Mouse (Mus musculus) erythroid progenitor cell, adult 5-6 weeks (primary cell): ENCODE measurements around the gene Sh3rf1. TPM values are rescaled to one million over a fixed set of nuclear protein-coding genes. Genes with fewer than 3 reads are reported as not detected.

Experiments used
- ATAC-seq: replicated peaks from 2 replicates; pipeline ENCODE4 v1.8.0; 2016; ENCODE audit warnings: moderate number of reproducible peaks, mild to moderate bottlenecking, moderate TSS enrichment, inconsistent platforms; ENCODE audit not compliant: poor library complexity, low FRiP score, severe bottlenecking
- total RNA-seq, 2 experiments: library from RNA; stranded (forward) in 1 of 2; stranded (reverse) in 1 of 2; fragments of 150-400 nt in 1 of 2; fragments of 186-747, 209-891 nt in 1 of 2; gene quantifications; 2 replicates each; pipeline versions ENCODE4 v1.2.3 to v1.2.4; 2015 to 2017; ENCODE audit warnings: low replicate concordance in 2 of 2

Sh3rf1 gene
- total RNA-seq (2015; ENCODE audit: low replicate concordance) (not detected in 2 replicates), total RNA-seq (2017; ENCODE audit: low replicate concordance) (2.8 TPM in 1 of 2 replicates, not detected in the other)

DNA sequence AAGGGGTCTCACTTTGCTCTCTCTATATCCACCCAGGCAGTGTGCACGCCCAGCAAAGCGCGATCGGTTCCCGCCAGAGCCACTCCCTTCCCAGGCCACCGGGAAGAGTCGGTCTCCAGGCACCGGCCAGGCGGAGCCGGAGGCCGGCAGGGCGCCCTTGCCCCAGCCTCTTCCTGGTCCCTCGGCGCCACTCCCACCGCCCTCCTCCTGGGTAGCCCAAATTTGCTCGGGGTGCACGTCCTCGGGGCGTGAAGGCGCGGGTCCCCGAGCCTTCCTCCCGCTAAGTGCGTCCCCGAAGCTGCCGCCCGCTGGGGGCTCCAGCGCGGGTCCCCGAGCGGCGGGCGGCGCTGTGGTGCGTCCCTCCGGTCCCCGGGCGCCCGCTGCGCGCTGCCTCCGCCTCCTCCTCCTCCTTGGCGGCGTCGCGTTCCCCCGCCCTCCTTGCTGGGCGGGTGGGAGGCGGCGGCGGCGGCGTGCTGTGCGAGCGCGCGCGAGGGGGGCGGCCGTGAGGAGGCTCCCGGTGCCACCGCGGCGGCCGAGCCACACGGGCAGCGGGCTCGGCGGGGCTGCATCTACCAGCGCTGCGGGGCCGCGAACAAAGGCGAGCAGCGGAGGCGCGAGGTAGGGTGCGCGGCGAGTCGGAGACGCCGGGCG, at the start of gene Sh3rf1:
Gene Sh3rf1 (plus strand): TSS at position 144 of the 651 bp plus-strand sequence.
- no peak for ATAC-seq

DNA sequence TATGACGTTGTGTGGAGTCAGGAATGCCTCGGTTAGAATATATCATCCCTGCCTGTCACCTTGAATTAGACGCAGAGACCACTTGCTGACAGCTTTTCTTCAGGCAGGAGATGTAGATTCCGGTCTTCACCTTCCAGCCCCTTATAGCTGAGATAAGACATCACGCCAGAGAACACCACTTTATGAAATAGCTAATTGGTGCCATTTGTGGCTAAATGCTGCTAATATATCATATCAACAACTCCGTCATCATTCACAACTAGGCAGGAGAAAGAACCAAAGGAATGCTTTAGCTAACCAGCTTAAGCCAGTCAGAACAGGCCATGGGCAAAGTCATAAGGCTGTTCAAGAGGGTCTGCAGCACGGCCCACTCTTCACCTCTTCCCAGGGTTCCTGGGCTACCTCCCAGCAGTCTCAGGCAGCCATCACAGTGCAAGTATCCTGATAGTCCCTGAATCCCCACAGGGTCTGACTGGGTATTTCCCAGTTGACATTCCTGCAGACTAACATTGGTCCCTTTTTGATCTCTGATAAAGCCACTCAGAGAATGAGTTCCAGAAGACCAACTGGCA, 49.7 kb upstream of the Sh3rf1 start:
- no peak for ATAC-seq

DNA sequence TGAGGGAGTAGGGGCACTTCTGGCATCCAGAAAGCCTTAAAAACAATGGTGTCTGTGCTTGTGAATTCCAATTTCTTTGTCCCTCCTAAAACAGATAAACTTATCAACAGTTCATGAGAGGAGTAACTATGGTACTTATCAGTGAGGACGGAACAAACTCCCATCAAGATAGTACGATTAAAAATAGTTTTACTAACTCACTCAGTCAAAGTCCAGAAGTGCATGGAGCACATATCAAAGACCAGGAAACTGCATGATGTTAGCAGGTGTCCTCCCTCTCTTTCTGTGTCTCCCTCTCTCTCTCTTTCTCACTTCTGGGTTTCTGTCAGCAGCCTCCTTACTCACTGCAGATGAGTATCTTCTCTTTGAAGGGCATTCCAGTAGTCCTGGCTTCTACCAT, 47.8 kb upstream of the Sh3rf1 start:
- no peak for ATAC-seq

DNA sequence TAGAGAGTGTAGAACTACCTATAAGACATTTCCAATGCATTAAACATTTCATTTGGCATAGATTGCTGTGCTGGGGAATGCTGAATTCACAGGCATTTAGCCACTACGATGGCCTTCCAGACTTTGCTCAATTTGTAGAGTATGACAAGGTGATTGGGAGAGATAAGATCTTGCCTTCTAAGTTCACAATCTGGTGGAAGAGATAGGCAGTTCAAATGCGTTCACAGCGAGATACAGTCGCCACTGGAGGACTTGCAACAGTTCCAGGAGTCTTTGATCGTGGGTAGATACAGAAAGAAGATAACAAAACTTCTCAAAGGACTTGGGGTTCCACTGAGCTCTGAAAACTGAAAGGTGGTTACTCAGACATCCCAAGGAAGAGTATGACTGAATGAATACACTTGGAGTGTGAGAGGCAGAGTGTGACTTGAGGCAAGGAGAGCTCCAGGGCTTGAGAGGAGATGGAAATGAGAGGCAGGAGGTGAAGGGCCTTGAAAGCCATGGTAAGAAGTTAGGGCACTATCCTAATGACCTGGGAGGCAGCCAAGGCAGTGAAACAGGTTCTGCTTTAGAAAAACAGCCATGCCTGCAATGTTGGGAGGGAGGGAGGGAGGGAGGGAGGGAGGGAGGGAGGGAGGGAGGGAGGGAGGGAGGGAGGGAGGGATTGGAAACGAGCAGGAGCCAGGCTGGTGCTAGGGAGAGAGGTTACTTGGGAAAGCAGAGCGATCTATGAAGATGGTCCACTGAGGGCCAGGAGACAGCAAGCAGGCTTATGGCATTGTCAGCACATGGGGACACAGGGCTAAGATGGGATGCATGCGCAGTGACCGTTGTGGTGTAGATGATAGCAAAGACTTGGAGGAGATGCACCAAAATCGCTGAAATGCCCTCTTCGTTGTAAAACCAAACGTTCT, 45.7 kb upstream of the Sh3rf1 start:
- no peak for ATAC-seq

DNA sequence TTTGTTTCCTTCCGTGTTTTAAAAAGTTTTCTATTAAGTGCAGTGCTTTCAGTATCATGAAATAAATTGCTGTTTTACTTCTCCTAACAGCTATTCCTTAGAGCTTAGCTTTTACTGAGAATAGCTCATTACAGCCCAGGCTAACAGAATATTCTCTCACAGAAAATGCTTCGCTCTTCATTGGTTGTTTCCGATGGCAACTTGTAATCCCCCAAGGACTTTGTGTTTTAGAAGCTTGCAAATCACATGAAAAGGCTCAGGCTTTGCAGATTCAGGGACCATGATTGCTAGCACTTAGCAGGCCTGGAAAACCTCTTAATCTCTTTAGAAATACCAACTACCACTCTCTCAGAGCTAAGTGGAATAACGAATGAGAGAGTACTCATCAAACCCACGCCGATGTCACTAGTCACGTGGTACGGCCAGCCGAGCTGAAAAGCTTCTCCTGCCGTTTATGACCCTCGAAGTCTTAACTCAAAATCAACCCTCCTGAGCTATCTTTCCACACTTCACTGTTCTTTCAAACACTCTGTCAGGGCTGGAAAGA, 45.0 kb upstream of the Sh3rf1 start:
- no peak for ATAC-seq

DNA sequence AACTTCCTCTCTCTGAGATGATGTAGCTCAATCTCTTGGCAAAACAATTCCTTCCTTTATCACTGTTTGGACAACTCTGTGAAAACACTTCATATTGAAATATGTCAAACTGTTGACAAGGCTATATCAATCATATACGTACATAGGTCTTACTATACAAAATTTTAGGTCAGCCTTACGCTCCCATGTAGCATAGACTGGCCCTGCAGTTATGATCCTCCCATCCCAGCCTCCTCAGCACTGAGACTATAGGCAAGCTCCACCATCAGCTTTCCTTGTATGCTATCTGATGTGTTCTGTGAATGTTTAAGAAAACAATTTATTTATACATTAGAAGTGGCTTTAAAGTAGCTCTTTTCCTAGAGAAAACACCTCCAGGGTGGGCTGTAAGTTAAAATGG, 42.1 kb upstream of the Sh3rf1 start:
- ATAC-seq, result no peak

DNA sequence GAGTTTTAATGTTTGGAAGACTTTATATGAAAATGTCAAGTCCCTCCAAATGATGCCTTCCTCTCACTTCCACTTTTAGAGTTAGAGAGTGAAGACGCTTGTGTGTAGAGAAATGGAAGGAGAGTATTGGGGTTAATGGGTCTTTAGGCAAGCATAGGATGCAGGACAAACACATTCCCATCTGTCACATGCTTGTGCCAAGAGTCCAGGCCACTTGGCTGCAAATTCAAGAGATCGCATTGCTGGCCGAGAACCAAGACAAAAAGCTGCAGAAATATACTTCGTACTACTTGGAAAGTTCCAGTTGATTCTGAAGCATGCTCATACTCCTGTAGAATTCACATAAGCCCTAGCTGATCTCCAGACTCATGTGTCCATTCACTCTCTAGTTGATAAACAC, 41.7 kb upstream of the Sh3rf1 start:
- ATAC-seq, result no peak

DNA sequence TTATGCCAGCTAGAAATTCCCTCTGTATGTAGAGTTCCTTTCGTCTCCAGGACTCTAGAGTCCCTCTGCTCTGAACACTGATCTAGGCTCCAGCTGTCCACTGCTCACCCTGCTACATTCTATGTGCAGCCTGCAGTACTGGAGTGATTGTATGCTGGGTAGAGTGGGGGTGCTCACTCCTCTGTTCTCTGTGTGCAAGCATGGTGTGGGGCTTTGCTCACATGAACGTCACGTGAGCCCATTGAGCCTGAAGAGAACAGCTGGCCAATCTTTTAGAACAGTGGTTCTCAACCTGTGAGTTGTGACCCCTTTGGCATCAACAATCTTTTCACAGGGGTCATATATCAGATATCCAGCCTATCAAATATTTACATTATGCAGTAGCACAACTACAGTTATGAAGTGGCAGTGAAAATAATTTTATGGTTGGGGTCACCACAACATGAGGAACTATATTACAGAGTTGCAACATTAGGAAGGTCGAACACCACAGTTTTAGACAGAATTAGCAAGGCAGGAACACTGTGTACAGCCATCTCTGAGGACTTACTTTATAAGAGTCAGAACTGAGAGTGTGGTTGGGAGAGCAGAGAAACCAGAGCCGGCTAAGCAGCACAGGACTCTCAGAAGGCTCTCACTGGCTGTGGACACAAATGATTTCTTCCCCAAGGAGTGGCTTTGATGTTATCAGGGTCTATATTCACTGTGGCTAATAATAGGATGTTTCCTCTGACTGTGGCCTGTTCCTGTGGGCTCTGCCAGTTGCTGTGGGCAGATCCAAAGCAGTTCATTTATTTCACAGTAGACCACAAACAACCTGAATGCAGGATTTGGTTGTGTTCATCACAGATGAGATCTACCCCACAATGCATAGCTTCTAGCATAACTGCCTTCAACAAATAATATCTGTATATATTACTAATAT, 38.1 kb upstream of the Sh3rf1 start:
- no peak for ATAC-seq

DNA sequence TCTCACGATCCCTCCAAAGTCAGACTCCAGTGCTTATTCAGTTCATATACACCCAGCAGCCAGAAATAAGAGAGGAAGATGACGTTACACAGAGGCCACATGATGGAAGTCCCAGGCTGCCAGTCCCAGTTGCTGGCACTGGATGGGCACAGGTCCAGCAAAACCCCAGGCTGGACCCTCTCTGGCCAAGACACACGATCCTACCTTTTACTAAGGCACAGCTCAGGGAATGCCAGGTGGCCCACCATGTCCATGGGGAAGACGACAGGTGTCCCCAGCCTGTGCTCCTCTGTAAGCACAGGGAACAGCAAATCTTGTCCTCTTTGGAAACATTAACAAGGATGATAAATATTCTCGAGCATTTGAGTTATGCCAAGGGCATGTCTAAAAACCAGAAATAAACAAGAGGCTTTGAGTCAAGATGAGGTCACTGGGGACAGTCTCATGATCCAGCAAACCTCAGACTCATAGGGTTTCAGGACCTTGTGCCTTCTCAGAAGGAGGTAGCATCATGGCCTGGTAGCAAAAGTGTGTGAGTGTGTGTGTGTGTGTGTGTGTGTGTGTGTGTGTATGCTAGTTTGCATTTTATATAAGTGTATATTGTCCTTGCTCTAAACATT, 29.3 kb upstream of the Sh3rf1 start:
- no peak for ATAC-seq

DNA sequence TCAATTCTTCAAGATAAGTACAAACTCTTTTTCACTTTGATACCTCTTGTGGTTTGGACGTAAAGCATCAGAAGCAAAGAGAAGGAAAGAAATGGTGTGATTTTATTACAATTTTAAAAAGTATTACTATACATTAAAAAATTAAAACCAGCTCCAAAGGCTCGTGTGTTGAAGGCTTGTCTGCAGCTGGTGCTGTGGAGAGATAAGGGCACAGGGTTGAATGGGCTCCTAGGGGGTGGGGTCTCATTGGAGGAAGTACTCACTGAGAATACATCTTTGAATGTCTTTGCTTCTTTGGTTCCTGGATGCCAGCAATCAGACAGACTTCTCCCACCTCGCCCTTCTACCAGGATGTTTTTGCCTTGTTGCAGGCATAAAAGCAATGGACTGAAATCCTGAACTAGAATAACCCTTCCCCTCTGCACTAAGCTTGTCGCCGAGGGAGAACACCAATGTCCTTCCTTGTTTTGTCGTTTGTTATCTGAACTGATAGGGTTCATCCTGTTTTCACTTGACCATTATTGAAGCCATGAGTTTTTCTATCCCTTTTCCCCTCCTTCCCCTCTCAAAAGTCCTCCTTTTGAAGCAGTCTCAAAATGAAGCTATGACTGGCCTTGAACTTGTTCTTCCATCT, 23.3 kb upstream of the Sh3rf1 start:
- ATAC-seq, result no peak

DNA sequence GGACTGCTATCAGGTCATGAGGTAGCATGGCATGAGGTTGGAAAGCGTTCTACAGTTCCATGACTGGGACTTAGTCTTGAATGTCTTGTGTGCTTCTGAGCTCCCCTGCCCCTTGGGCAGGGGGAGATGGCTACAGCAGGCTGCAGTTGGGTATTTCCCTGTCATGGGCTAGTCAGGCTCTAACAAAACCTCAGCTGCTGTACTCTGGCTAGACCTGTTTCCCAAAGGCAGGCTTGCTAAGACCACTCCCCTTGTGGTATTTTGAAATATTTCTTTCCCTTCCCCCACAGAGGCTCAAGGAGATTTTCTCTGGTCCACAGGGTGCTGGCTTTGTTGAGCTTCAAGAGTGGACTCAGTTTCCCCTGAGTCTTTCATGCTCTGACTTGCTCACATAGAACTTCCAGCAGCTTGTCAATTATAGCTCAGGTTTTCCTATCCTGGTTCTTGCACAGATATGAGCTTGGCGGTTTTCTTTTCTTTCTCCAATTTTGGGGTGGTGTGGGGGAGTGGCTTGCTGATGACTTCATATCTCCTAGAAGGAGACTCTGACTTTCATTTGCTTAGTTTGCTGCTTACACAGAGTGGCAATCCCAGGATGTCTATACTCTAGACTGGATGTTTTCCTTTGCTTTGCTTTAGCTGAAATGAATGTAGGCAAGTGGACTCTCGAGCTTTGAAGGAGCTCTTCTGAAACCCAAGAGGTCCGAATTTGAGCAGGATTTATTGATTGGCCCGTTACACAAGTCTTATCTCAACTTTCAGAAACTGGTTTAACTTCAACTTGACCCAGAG, 20.4 kb upstream of the Sh3rf1 start:
- ATAC-seq, result no peak

DNA sequence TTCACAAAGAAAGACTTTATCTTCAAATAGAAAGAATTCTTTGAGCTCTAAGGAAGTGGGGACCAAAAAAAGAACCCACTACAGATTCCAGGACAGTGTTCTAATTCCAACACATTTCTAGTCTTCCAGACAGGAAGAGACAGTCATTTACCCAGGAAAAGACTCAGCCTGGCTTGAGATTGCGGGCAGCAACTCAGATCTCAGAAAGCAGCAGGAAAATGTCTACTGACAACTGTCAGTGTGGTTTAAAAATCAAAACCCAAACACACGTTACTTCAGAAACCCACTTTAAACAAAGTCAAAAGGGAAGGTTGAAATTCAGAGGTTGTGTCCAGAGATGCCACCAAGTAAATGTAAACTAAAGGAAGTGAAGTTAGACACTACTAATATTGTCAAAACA, 16.8 kb upstream of the Sh3rf1 start:
- no peak for ATAC-seq

DNA sequence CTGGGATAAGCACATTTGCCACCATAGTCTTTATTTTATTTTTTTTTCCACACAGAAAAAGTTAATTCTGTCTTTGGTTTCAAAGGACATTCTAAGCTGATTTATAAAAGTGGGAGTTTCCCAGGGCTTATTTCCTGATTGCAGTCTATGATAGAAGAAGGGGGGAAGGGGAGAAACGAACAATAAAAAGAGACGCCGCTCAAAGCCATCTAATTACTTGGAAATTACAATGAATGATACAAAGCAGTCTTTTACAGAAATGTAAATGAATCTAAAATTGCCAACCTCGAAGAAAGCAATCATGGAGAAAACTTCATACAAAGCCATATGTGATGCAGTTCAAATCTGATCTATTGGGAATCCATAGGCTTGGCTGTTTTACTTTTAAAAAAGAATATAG, 16.0 kb upstream of the Sh3rf1 start:
- no peak for ATAC-seq

DNA sequence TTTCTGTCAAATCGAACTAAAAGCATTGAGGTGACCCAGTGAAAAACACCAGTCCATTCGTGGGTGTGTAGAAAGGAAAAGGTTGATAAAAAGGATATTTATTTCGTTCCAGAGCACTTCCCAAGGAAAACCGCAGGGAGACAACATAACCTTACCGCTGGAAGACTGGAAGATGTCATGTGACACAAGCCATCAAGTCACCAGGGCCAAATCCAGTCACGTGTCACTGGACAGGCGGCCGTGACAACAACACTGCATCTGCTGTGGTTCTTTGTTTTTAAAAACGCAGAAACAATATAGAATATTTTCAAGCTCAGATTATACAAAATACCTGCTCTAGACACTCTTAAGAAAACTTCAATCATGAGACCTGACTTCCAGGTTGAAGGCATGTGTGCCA, 15.0 kb upstream of the Sh3rf1 start:
- no peak for ATAC-seq

DNA sequence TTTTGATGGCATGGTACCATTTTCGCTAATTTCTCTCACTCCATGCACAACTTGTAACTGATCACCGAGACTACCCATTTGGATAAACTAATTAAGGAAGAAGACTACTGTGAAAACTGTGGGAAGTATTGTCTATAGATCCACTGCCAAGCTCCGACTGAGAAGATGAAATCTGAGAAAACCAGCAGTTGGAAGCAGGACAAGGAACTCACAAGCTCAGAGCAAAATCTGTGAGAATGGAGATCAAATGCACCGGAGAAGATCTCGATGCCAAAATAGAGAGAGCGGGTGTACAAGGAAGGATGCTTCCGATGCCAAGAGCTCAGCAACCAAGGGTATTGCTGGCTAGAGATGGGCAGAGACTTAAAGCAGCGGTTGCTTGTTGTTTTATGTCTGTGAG, 12.8 kb upstream of the Sh3rf1 start:
- no peak for ATAC-seq

DNA sequence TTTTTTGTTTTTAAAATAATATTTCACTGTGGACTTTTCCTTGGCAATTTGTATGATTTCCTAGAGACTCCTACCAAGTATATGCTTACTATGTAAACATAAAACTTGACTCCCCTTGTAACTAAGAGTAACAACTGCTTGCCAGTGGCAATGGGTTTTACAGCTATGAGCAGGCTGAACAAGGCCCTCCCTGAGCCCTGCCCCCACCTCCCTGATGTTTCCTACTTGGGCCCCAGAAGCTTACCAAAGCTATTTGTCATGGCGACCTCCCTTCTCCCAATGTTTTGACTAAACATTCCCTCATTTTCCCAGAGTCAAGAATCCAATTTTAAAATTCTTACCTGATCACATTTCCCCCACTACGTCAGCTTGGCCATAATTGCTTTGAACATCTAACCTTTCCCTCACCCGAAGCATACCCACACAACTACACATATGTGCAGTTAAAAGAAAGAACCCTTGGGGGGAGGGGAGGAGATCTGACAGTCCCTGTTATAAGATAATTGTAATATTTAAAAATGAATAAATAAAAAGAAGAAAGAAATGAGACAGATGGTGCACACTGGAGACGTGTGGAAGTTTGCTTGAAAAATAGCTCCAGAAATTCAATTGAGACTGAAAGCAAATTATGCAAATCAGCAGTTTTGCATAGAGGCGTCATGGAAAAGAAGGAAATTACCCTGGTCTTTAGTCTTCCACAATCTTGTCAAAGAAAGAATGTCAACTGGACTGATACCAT, 8.4 kb upstream of the Sh3rf1 start:
- no peak for ATAC-seq

DNA sequence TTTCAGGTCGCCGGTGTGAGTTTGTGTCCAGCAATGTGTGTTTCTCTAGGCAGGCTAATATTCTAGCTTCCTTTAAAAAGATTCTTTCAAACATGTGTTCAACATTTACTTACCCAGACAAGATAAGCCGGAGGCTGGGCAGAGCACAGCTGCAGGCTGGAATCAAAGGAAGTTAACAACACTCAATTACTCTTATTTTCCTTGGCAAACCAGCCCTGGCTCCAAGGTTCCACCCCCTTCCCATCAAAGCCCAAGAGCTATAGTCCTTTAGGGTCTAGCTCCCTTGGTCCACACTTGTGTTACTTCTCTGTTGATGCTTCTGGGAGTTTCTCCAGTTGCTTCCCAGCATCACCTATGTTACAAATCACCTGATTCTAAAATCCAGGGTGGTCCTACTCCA, 6.7 kb upstream of the Sh3rf1 start:
- no peak for ATAC-seq
